Mouse (Mus musculus) adrenal gland, postnatal 25 days (tissue): ENCODE data around the gene Slc15a1. TPM values are rescaled to one million over a fixed set of nuclear protein-coding genes. Genes with fewer than 3 reads are reported as not detected.

ENCODE experiments used
- DNase-seq: peaks from one replicate; pipeline ENCODE4 v3.0.0; 2021; ENCODE audit warnings: mixed read lengths
- total RNA-seq: library from RNA; stranded (reverse); gene quantifications from 2 replicates; pipeline ENCODE4 v1.2.3, GENCODE M21; 2021

Gene Slc15a1
- total RNA-seq, 1 experiment from 2014 or later, result not detected

DNA sequence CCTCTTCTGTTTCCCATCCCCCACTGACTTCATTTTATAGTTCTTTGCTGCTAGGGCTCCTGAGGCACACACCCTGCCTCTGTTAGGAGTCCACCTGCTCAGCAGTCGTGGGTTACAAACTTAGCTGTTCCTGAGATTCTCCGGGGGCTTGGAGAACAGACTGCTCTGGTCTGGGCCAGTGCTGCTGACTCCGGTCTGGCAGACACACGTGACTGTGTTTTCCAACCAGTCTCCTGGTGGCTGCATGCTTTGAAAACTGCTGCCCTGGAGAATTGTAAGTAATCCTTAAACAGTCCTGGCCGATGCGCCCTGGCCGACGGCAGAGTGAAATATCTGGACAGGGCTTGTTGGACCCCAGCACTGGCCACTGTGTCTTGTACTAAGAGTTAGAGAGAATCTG, 12.7 kb downstream of the Slc15a1 start:
- no peak for DNase-seq

GRCm38 (mm10) chr14:121485722-121486121, 19.3 kb downstream of the Slc15a1 start:
- no peak for DNase-seq

DNA sequence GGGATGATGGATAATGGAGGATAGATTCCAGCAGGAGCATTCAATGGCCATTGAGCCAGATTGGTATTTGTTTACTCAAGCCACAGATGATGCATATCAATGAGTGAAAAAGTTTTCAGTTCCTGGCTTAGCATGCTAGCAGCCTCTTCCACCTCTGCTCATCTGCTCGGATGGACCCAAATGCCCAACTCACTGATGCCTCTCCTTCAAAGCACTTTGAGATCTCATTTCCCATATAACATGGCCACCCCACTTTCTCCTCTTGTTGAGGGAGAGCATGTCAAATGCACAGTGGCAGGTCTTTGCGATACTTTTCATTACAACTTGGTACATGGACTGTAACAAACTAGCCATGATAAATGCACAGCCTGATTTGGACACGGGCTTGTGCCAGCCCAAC, 20.6 kb downstream of the Slc15a1 start:
- no peak for DNase-seq

DNA sequence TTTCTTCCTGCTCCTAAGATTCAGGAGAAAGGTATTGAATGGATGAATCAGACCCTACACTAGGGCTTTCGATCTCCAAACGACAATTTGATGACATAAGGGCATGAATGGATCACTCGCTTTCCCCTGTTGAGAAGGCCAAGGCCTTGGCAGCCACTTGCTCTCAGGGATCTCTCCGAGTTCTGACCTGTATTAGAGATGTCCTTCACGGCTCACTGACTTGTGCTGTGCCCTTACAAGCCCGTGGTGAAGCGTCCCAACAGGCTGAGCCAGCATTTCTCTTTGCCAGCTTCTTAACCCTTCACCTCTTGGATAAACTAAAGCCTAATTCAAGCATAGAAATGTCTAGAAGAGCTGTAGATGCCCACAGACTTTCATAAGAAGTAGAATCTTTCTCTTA, 22.9 kb downstream of the Slc15a1 start:
- DNase-seq, result no peak

- DNase-seq, result no peak
Measured at GRCm38 (mm10) chr14:121481591-121481990, 23.5 kb downstream of the Slc15a1 start.

DNA sequence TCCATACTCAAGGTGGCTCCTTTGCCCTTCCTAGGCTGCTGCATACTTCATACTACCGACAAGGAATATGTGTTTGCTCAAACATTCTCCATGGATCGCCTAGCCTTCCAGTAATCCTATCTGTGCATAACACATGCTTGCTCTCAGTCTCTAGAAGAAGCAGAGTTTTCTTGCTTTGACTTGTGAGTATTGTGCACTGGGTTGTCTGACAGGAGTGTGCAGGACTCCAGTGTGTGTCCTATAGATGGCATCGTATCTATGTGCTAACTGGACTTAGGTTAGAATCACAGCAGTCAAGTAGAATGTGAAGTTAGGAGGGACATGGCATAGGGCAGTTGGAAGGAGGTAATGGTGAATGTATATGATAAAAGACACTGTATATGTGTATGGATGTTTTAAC, 26.0 kb downstream of the Slc15a1 start:
- DNase-seq, result no peak

- no peak for DNase-seq
Measured at GRCm38 (mm10) chr14:121477925-121478693, 26.9 kb downstream of the Slc15a1 start.

GRCm38 (mm10) chr14:121473869-121474268, 31.2 kb downstream of the Slc15a1 start:
- DNase-seq, result no peak

- DNase-seq, result no peak
Measured at GRCm38 (mm10) chr14:121471545-121472121, 33.4 kb downstream of the Slc15a1 start.

- DNase-seq, result no peak
Measured at GRCm38 (mm10) chr14:121469601-121470000, 35.5 kb downstream of the Slc15a1 start.

DNA sequence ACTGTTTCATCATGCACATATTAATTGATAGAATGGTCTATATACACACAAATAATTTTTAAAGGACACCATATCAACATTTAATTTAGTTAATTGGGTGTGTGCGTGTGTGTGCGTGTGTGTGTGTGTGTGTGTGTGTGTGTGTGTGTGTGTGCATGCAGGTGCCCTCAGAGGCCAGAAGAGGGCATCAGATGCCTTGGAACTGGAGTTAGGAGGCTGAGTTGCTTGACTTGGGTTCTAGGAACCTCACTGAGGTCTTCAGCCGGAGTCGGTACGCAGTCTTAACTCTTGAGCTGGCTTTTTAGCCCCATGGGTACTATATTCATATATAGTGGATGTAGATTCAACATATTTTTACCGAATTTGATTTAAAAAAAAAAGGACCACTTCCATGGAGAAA, 37.4 kb downstream of the Slc15a1 start:
- DNase-seq, result no peak

DNA sequence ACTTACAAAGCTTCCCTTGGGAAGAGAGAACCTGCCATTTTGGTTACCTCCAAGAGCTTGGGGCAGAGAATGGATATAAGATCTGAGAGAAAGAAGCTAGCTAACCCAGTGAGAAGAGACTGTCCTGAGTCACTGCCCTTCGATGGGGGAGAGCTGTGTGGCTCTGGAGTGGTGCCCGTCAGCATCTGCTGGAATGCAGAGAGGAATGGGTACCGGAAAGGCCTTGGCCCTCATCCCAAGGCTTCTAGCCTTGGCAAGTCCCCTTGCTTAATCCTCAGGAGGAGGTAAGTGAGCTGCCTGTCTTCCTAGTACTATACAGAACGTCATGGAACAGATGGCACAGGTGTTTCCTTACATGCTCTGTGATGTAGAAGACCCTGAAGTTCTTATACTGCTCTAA, 38.6 kb downstream of the Slc15a1 start:
- DNase-seq, result peak; percentile 66

DNA sequence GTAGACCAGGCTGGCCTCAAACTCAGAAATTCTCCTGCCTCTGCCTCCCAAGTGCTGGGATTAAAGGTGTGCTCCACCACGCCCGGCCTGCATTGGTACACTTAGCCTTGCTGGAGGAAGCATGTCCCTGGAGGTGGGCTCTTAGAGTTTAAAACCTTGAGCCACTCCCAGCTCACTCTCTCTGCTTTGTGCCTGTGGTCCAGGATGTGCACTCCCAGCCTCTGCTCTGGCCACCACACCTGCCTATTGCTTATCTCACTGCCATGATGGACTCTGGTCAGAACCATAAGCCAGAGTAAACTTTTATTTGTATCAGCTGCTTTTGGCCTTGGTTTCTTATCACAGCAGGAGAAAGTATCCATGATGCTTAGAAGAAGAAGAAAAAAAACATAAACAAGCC, 40.7 kb downstream of the Slc15a1 start:
- DNase-seq, result no peak

- no peak for DNase-seq
Measured at GRCm38 (mm10) chr14:121462756-121463155, 42.3 kb downstream of the Slc15a1 start.

DNA sequence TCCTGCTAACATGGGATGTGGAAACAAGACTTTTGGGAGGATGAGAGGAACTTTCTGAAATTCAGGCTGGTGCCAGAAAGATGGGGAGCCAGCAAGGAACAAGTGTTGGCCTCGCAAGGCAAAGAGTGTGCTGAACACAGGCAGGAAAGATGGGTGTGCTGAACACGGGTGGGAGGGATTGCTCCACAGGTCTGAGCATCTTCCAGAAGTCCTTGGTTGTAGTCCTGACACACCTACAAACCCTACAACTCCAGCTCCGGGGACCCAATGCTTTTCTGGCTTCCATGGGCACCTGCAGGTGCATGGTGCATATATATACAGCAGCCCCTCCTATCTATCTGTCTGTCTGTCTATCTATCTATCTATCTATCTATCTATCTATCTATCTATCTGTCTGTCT, 44.1 kb downstream of the Slc15a1 start:
- DNase-seq, result no peak

DNA sequence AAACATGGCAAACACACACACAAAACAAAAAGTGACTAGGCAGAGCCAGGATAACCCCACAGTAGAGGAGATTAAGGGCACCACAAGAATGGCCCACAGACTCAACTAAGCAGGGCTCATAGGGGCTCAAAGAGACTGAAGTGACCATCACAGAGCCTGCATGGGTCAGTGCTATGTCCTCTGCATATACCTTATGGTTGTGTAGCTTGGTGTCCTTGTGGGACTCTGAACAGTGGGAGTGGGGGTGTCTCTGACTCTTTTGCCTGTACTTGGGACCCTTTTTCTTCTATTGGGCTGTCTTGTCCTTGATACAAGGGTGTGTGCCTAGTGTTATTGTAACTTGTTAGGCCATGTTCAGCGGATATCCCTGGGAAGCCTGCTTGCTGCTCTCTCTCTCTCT, 46.5 kb downstream of the Slc15a1 start:
- no peak for DNase-seq

DNA sequence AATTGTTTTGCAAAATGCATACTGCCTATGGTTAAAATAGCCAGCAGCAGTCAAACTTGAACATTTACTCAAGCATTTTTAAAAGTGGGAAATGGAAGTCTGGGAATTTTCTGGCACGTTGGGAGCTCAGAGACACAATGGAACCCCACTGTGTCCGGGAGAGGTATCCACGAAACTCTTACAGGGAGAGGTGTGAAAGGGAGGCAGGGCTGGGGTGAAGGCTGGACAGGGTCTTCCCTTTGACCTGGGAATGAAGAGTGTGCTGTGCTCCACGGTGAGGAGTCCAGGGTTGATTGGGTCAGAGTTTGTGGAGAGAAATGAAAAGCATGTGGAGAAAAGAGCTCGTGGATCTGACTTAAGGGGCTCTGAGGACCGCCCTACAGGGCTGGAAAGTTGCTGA, 47.5 kb downstream of the Slc15a1 start:
- DNase-seq, result no peak

DNA sequence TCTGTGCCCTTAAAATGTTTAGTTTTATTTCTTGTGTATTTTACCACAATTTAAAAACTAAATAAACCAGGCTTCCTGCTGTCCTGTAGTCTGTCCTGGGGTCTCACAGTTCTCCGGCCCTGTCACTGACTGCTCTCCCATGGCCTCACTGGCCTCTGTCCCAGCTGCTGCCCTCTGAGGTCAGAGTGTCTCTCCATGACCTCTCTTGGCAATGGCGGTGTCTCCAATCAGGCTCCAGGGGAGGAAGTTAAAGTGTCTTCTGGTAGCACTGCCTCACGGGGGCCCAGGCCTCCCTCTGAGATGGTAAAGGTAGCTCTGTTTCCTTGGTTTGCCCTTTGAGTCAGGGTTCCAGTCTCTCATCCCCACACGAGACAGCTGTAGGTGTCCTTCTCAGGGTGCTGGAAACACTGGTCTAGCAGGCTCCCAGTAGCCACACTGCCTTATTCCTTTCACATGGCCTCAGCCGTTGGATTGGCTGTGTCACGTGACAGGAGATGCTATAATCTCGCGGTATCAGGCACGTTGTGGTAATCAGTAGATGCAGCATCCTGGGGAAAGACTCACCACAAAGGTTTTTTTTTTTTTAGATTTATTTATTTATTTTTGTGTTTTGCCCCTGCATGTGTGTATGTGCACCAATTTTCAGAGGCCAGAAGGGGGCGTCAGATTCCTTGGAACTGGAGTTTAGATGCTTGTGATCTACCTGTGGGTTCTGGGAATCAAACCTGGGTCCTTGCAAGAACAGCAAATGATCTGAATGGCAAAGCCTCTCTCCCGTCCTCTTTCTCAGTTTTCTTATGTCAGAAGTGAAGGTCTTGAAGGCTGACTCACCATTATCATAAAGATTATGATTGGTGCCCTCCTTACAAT, 48.4 kb downstream of the Slc15a1 start:
- no peak for DNase-seq

- DNase-seq, result peak; percentile 37
Measured at GRCm38 (mm10) chr14:121455976-121456375, 49.1 kb downstream of the Slc15a1 start.

- DNase-seq, result peak; percentile 67
Measured at GRCm38 (mm10) chr14:121455527-121455926, 49.5 kb downstream of the Slc15a1 start.

GRCm38 (mm10) chr14:121453130-121453529, 51.9 kb downstream of the Slc15a1 start:
- no peak for DNase-seq

DNA sequence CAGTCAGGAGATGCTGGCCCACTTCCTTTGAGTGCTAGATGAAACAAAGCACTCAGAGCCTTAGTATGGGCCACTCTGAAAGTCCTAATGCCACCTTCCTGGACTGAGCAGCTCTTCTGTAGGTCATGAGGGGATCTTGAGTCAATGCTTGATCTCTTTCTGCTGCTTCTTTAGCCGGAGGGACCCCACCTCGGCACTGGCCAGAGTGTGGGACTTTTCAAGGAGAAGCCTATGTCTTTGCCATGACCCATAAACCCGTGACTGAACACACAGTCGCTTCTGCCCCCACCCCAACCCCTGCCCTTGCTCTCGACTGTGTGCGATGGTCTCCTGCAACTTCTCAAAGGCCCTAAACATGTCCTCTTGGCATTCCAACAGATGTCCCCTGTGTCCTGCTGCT, 52.8 kb downstream of the Slc15a1 start:
- no peak for DNase-seq

DNA sequence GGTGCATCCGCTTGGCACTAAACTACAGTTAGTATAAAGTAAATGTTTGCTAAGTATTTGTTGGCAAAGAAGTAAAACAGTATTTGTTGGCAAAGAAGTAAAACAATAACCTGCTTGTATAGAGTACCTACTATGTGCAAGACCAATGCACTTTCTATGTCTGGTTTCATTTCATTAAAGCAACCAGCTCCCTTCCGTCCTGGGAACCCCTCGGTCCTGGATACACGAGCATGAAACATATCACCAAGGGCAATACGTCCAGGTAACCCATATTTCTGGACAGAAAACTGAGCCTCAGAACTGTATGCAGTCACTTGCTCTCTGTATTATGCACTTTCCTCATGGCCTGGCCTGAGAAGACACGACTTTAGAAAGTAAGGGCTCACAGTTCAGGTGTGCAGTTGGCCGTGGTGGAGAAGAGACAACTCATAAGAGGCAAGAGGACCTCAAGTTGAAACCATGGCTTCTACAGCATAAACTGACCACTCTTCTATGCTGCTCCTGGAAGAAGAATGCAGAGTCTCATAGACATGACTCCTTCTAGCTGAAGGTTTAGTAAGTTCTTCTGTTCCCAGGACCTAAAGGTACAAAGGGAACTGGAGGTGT, 53.5 kb downstream of the Slc15a1 start:
- DNase-seq, result no peak
